Mouse (Mus musculus): ENCODE results near the gene Qsox2. TPM values are rescaled to one million over a fixed set of nuclear protein-coding genes. Genes with fewer than 3 reads are reported as not detected.

The Qsox2 gene
- polyA plus RNA-seq, 1 experiment, result 17.2 TPM

GRCm38 (mm10) chr2:26214526-26214925, 22.8 kb downstream of the Qsox2 start:
- Histone ChIP-seq H3K4me1 (ENCODE audit: control insufficient read depth, insufficient read depth, low read length) (no peaks in the 10 kb centered on the region), H3K9ac (ENCODE audit: low read depth, poor library complexity, severe bottlenecking) (no peak overlapping the region), H3K4me3 (ENCODE audit: low read depth, low read length) (no peak overlapping the region), H3K9me3 (replicated peaks; ENCODE audit: control insufficient read depth, insufficient read depth, low read length, poor library complexity, severe bottlenecking) (peaks cover 4% of the 10 kb centered on the region), H3K27me3 (ENCODE audit: control insufficient read depth, insufficient read depth, low read length, poor library complexity, severe bottlenecking) (no peaks in the 10 kb centered on the region), H3K36me3 (ENCODE audit: control insufficient read depth, insufficient read depth, low read length, poor library complexity, severe bottlenecking) (no peaks in the 10 kb centered on the region; the same call in 1 of the 2 replicates), H3K27ac (ENCODE audit: insufficient read depth, low read length) (no peak overlapping the region)
- TF ChIP-seq POLR2A (IDR thresholded peaks at IDR 0.05; ENCODE audit: insufficient read depth, low read length) (no peak), CTCF (IDR thresholded peaks at IDR 0.05; ENCODE audit: low read depth, low read length) (no peak), EP300 (IDR thresholded peaks at IDR 0.05; ENCODE audit: insufficient read depth, low read depth, low read length) (no peak)

GRCm38 (mm10) chr2:26209566-26209965, 27.8 kb downstream of the Qsox2 start:
- Histone ChIP-seq H3K9ac (ENCODE audit: low read depth, poor library complexity, severe bottlenecking) (no peak overlapping the region), H3K4me1 (ENCODE audit: control insufficient read depth, insufficient read depth, low read length) (no peaks in the 10 kb centered on the region), H3K27me3 (ENCODE audit: control insufficient read depth, insufficient read depth, low read length, poor library complexity, severe bottlenecking) (no peaks in the 10 kb centered on the region), H3K27ac (ENCODE audit: insufficient read depth, low read length) (no peak overlapping the region), H3K9me3 (replicated peaks; ENCODE audit: control insufficient read depth, insufficient read depth, low read length, poor library complexity, severe bottlenecking) (peaks cover 4% of the 10 kb centered on the region), H3K36me3 (ENCODE audit: control insufficient read depth, insufficient read depth, low read length, poor library complexity, severe bottlenecking) (no peaks in the 10 kb centered on the region), H3K4me3 (ENCODE audit: low read depth, low read length) (no peak overlapping the region)
- TF ChIP-seq CTCF (IDR thresholded peaks at IDR 0.05; ENCODE audit: low read depth, low read length) (no peak), POLR2A (IDR thresholded peaks at IDR 0.05; ENCODE audit: insufficient read depth, low read length) (no peak), EP300 (IDR thresholded peaks at IDR 0.05; ENCODE audit: insufficient read depth, low read depth, low read length) (no peak)

- no peak within 1 kb of the TSS for H3K9ac ChIP-seq (ENCODE audit: low read depth, poor library complexity, severe bottlenecking)
- no peak within 1 kb of the TSS for H3K4me3 ChIP-seq (ENCODE audit: low read depth, low read length)
- no peaks in the 10 kb centered on the region for H3K36me3 ChIP-seq (ENCODE audit: control insufficient read depth, insufficient read depth, low read length, poor library complexity, severe bottlenecking)
- H3K4me1 ChIP-seq (ENCODE audit: control insufficient read depth, insufficient read depth, low read length), result no peaks in the 10 kb centered on the region
- TF ChIP-seq POLR2A (IDR thresholded peaks at IDR 0.05; ENCODE audit: insufficient read depth, low read length) (no peak), CTCF (IDR thresholded peaks at IDR 0.05; ENCODE audit: low read depth, low read length) (no peak), EP300 (IDR thresholded peaks at IDR 0.05; ENCODE audit: insufficient read depth, low read depth, low read length) (no peak)
- no peak within 1 kb of the TSS for H3K27ac ChIP-seq (ENCODE audit: insufficient read depth, low read length)
- H3K9me3 ChIP-seq (replicated peaks; ENCODE audit: control insufficient read depth, insufficient read depth, low read length, poor library complexity, severe bottlenecking), result peaks cover 4% of the 10 kb centered on the region
- H3K27me3 ChIP-seq (ENCODE audit: control insufficient read depth, insufficient read depth, low read length, poor library complexity, severe bottlenecking), result no peaks in the 10 kb centered on the region
Observed at GRCm38 (mm10) chr2:26208126-26208789, 29.1 kb downstream of the Qsox2 start, which contains the start of gene Lhx3. Gene Lhx3 (minus strand): TSS chr2:26208289.

- H3K9me3 ChIP-seq (replicated peaks; ENCODE audit: control insufficient read depth, insufficient read depth, low read length, poor library complexity, severe bottlenecking), result peaks cover 4% of the 10 kb centered on the region
- TF ChIP-seq EP300 (IDR thresholded peaks at IDR 0.05; ENCODE audit: insufficient read depth, low read depth, low read length), result no peak
- no peak for TF ChIP-seq POLR2A (IDR thresholded peaks at IDR 0.05; ENCODE audit: insufficient read depth, low read length)
- no peak for TF ChIP-seq CTCF (IDR thresholded peaks at IDR 0.05; ENCODE audit: low read depth, low read length)
- no peak overlapping the region for H3K4me3 ChIP-seq (ENCODE audit: low read depth, low read length)
- H3K27me3 ChIP-seq (ENCODE audit: control insufficient read depth, insufficient read depth, low read length, poor library complexity, severe bottlenecking), result no peaks in the 10 kb centered on the region; the same call in 1 of the 2 replicates
- H3K36me3 ChIP-seq (ENCODE audit: control insufficient read depth, insufficient read depth, low read length, poor library complexity, severe bottlenecking), result no peaks in the 10 kb centered on the region
- H3K4me1 ChIP-seq (ENCODE audit: control insufficient read depth, insufficient read depth, low read length), result no peaks in the 10 kb centered on the region
- no peak overlapping the region for H3K27ac ChIP-seq (ENCODE audit: insufficient read depth, low read length)
- H3K9ac ChIP-seq (ENCODE audit: low read depth, poor library complexity, severe bottlenecking), result no peak overlapping the region
Observed at GRCm38 (mm10) chr2:26207559-26207958, 29.8 kb downstream of the Qsox2 start.

GRCm38 (mm10) chr2:26205761-26206160, 31.6 kb downstream of the Qsox2 start:
- peaks cover 2% of the 10 kb centered on the region for H3K27me3 ChIP-seq (ENCODE audit: control insufficient read depth, insufficient read depth, low read length, poor library complexity, severe bottlenecking)
- TF ChIP-seq CTCF (IDR thresholded peaks at IDR 0.05; ENCODE audit: low read depth, low read length) (no peak), POLR2A (IDR thresholded peaks at IDR 0.05; ENCODE audit: insufficient read depth, low read length) (no peak), EP300 (IDR thresholded peaks at IDR 0.05; ENCODE audit: insufficient read depth, low read depth, low read length) (no peak)
- H3K4me3 ChIP-seq (ENCODE audit: low read depth, low read length), result no peak overlapping the region
- H3K9ac ChIP-seq (ENCODE audit: low read depth, poor library complexity, severe bottlenecking), result no peak overlapping the region
- no peaks in the 10 kb centered on the region for H3K9me3 ChIP-seq (replicated peaks; ENCODE audit: control insufficient read depth, insufficient read depth, low read length, poor library complexity, severe bottlenecking)
- no peak overlapping the region for H3K27ac ChIP-seq (ENCODE audit: insufficient read depth, low read length)
- H3K36me3 ChIP-seq (ENCODE audit: control insufficient read depth, insufficient read depth, low read length, poor library complexity, severe bottlenecking), result no peaks in the 10 kb centered on the region
- no peaks in the 10 kb centered on the region for H3K4me1 ChIP-seq (ENCODE audit: control insufficient read depth, insufficient read depth, low read length)

GRCm38 (mm10) chr2:26205126-26205525, 32.2 kb downstream of the Qsox2 start:
- Histone ChIP-seq H3K9ac (ENCODE audit: low read depth, poor library complexity, severe bottlenecking) (no peak overlapping the region), H3K27me3 (ENCODE audit: control insufficient read depth, insufficient read depth, low read length, poor library complexity, severe bottlenecking) (peaks cover 2% of the 10 kb centered on the region), H3K4me3 (ENCODE audit: low read depth, low read length) (no peak overlapping the region), H3K4me1 (ENCODE audit: control insufficient read depth, insufficient read depth, low read length) (no peaks in the 10 kb centered on the region), H3K36me3 (ENCODE audit: control insufficient read depth, insufficient read depth, low read length, poor library complexity, severe bottlenecking) (no peaks in the 10 kb centered on the region), H3K27ac (ENCODE audit: insufficient read depth, low read length) (no peak overlapping the region), H3K9me3 (replicated peaks; ENCODE audit: control insufficient read depth, insufficient read depth, low read length, poor library complexity, severe bottlenecking) (no peaks in the 10 kb centered on the region)
- TF ChIP-seq CTCF (IDR thresholded peaks at IDR 0.05; ENCODE audit: low read depth, low read length) (no peak), EP300 (IDR thresholded peaks at IDR 0.05; ENCODE audit: insufficient read depth, low read depth, low read length) (no peak), POLR2A (IDR thresholded peaks at IDR 0.05; ENCODE audit: insufficient read depth, low read length) (no peak)
